Mouse (Mus musculus): ENCODE data around the gene Frmd5. TPM values are rescaled to one million over a fixed set of nuclear protein-coding genes. Genes with fewer than 3 reads are reported as not detected.
"Not testable (repeated sequence)": the region's sequence is repeated elsewhere in the genome, so short reads cannot be mapped to it uniquely, and the experiment has no call there.

Frmd5 gene
- polyA plus RNA-seq, 1 experiment from 2014 or later = 2.8 TPM

DNA sequence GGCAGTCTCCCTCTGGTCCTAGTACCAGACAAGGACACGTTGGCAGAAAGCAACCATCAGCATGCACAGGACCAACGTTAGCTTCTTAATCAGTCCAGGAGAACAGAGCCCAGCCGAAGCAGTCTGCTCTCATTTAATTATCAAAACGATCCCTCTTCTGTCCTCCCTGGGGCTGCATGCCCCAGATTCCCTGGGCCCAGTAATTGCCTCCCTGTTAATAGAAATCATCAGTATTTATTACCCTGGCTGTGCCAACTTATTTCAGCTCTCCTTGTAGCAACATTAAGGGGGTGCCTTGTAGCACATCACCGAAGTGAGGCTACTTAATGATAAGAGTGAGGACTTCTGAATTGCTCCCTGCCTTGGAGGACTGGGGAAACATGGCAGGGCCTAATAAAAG lies 241.0 kb downstream of the Frmd5 start:
- ATAC-seq (ENCODE audit: insufficient read depth) = no peak
- WGBS = 63% methylated on average over 5 of the region's 5 CpGs

DNA sequence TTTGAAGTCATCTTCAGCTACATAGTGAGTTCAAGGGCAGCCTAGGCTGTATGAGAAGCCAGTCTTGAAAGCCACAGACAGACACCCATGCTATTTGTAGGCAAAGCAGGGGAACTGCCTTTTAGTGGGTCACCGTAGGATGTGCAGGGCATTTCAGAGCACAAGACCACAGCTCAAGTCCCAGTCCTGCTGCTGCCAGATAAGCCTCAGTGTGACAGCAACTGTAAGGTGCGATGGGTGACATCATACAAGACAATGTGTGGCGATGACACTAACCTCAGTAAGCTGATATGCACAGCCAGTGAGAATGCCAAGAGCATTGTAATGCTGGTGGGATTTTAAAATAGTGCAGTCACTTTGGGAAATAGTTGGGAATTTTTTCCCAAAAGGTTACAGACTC lies 243.8 kb downstream of the Frmd5 start:
- Histone ChIP-seq H3K9ac (no peak overlapping the region), H3K27me3 (ENCODE audit: insufficient read depth, low read length) (no peaks in the 10 kb centered on the region), H3K4me1 (ENCODE audit: insufficient read depth) (no peaks in the 10 kb centered on the region), H3K9me3 (ENCODE audit: low read depth, low read length) (no peaks in the 10 kb centered on the region), H3K27ac (ENCODE audit: low read depth) (no peak overlapping the region), H3K4me3 (ENCODE audit: low read depth, low read length) (no peak overlapping the region), H3K36me3 (ENCODE audit: insufficient read depth) (no peaks in the 10 kb centered on the region), H3K4me2 (no peak overlapping the region)
- DNase-seq (no peak), ATAC-seq (ENCODE audit: insufficient read depth) (no peak)
- TF ChIP-seq CTCF (IDR thresholded peaks at IDR 0.05; ENCODE audit: low read depth) = no peak
- 85% methylated on average over 3 of the region's 3 CpGs for WGBS

More for the DNA sequence above, 241.0 kb downstream of the Frmd5 start:
- H3K36me3 ChIP-seq (ENCODE audit: insufficient read depth) = no peaks in the 10 kb centered on the region
- H3K27ac ChIP-seq (ENCODE audit: low read depth) = no peak overlapping the region
- no peaks in the 10 kb centered on the region for H3K27me3 ChIP-seq (ENCODE audit: insufficient read depth, low read length)
- no peaks in the 10 kb centered on the region for H3K9me3 ChIP-seq (ENCODE audit: low read depth, low read length)
- H3K4me3 ChIP-seq (ENCODE audit: low read depth, low read length) = no peak overlapping the region
- H3K4me1 ChIP-seq (ENCODE audit: insufficient read depth) = no peaks in the 10 kb centered on the region
- no peak overlapping the region for H3K4me2 ChIP-seq
- DNase-seq = no peak
- no peak overlapping the region for H3K9ac ChIP-seq
- TF ChIP-seq CTCF (IDR thresholded peaks at IDR 0.05; ENCODE audit: low read depth) = no peak

DNA sequence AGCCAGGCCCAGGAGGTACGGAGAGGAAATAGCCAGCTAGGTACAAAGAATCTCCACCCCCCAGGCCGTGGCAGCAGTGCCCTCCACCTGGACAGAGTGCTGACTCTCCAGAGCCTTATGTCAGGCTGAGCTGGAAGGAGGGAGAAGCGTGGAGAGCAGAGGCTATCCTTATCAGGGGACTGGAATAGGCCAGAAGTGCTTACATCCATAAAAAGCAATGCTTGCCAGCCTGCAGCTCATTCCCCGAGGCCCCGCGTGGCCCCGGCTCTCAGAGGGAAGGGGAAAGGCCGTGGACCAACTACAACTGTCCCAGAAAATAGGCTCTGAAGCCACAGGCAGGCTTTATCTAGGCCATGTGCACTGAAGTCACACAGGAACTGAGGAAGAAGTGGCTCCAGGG lies 255.6 kb downstream of the Frmd5 start:
- no peak for TF ChIP-seq CTCF (IDR thresholded peaks at IDR 0.05; ENCODE audit: low read depth)
- H3K9ac ChIP-seq = no peak overlapping the region
- peaks cover 11% of the 10 kb centered on the region; the same call in 1 of the 2 replicates for H3K36me3 ChIP-seq (ENCODE audit: insufficient read depth)
- 67% methylated on average over 8 of the region's 8 CpGs for WGBS
- DNase-seq (no peak), ATAC-seq (ENCODE audit: insufficient read depth) (no peak)
- no peaks in the 10 kb centered on the region for H3K9me3 ChIP-seq (ENCODE audit: low read depth, low read length)
- no peak overlapping the region for H3K27ac ChIP-seq (ENCODE audit: low read depth)
- H3K27me3 ChIP-seq (ENCODE audit: insufficient read depth, low read length) = no peaks in the 10 kb centered on the region
- H3K4me2 ChIP-seq = no peak overlapping the region
- no peak overlapping the region for H3K4me3 ChIP-seq (ENCODE audit: low read depth, low read length)
- no peaks in the 10 kb centered on the region for H3K4me1 ChIP-seq (ENCODE audit: insufficient read depth)

DNA sequence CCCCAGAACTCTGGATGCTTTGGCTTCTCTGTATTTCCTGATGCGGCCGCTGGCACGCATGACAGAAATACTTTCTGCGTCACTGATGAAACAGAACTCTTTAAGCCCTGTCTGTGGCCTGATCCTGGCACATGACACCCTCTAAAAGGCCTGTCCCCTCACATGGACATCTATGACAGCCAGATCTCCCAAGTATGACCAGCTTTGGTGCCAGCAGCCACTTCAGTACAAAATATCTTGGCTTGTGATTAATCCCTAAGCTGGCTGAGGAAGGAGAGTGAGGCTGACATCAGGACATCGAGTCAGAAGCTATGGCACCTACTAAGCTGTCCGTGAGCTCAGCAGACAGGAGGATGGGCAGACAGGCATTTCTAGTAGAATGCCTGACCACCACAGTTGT lies 257.3 kb downstream of the Frmd5 start:
- DNase-seq = no peak
- Histone ChIP-seq H3K4me2 (no peak overlapping the region), H3K4me1 (ENCODE audit: insufficient read depth) (no peaks in the 10 kb centered on the region), H3K36me3 (ENCODE audit: insufficient read depth) (peaks cover 15% of the 10 kb centered on the region), H3K27ac (ENCODE audit: low read depth) (no peak overlapping the region), H3K9ac (no peak overlapping the region), H3K27me3 (ENCODE audit: insufficient read depth, low read length) (no peaks in the 10 kb centered on the region), H3K4me3 (ENCODE audit: low read depth, low read length) (no peak overlapping the region), H3K9me3 (ENCODE audit: low read depth, low read length) (no peaks in the 10 kb centered on the region)
- no peak for TF ChIP-seq CTCF (IDR thresholded peaks at IDR 0.05; ENCODE audit: low read depth)
- no peak for ATAC-seq (ENCODE audit: insufficient read depth)
- WGBS = 90% methylated on average over 6 of the region's 6 CpGs

DNA sequence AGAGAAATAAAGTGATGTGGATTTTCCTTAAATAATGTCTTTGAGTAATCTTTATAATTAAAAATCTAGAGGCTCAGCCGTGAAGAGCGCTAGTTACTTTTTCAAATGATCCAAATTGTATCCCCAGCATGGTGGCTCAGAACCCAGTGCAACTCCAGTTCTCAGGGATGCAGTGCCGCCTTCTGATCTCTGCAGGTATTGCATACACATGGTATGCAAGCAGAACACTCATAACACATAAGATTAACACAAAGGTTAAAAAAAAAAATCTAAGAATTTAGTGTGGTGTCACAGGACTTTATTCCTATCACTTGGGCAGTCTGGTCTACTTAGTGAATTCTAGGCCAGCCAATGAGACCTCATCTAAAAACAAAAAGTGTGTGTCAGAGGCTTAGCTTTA lies 262.1 kb downstream of the Frmd5 start:
- H3K9ac ChIP-seq = no peak overlapping the region
- H3K27ac ChIP-seq (ENCODE audit: low read depth) = no peak overlapping the region
- WGBS = 88% methylated on average over 3 of the region's 3 CpGs
- TF ChIP-seq CTCF (IDR thresholded peaks at IDR 0.05; ENCODE audit: low read depth) = peak; percentile 28; the same call in 1 of the 2 replicates
- DNase-seq (peak; percentile 7), ATAC-seq (ENCODE audit: insufficient read depth) (no peak)
- H3K36me3 ChIP-seq (ENCODE audit: insufficient read depth) = peaks cover 51% of the 10 kb centered on the region
- no peaks in the 10 kb centered on the region for H3K27me3 ChIP-seq (ENCODE audit: insufficient read depth, low read length)
- no peak overlapping the region for H3K4me2 ChIP-seq
- H3K4me3 ChIP-seq (ENCODE audit: low read depth, low read length) = no peak overlapping the region
- no peaks in the 10 kb centered on the region for H3K4me1 ChIP-seq (ENCODE audit: insufficient read depth)
- no peaks in the 10 kb centered on the region for H3K9me3 ChIP-seq (ENCODE audit: low read depth, low read length)

DNA sequence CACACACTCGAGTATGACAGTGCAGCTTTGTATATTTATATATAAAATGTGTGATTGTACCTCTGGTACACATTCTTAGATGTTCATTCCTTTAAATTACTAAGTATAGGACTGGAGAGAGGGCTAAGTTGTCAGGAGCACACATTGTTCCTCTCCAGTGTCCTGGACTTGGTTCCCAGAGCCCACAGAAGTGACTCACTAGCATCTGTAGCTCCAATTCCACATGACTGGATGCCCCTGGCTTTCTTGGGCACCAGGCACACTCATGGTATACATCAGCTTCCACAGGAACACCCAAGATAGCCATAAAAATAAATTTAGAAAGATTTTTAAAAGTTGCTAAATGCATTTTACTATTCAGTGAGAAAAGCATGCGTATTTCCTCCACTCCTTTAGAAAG lies 281.8 kb downstream of the Frmd5 start:
- ATAC-seq (ENCODE audit: insufficient read depth) = no peak
- H3K36me3 ChIP-seq (ENCODE audit: insufficient read depth) = peaks cover 47% of the 10 kb centered on the region
- WGBS = 87% methylated on average over 2 of the region's 2 CpGs

DNA sequence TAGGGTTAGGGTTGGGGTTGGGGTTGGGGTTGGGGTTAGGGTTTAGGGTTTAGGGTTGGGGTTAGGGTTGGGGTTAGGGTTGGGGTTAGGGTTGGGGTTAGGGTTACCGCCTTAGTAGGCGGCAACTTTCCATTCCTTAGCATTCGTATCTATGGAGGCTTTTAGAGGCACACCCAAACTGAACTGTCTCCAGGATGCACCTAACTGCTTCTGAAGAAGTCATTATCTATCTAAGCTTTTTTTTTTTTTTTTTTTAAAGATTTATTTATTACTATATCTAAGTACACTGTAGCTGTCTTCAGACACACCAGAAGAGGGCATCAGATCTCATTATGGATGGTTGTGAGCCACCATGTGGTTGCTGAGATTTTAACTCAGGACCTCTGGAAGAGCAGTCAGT lies 284.1 kb downstream of the Frmd5 start:
- not testable (repeated sequence) for H3K4me3 ChIP-seq (ENCODE audit: low read depth, low read length); DNase-seq; ATAC-seq (ENCODE audit: insufficient read depth); H3K4me1 ChIP-seq (ENCODE audit: insufficient read depth); H3K4me2 ChIP-seq; H3K27me3 ChIP-seq (ENCODE audit: insufficient read depth, low read length); H3K9ac ChIP-seq; H3K27ac ChIP-seq (ENCODE audit: low read depth); H3K9me3 ChIP-seq (ENCODE audit: low read depth, low read length)
- peaks cover 50% of the 10 kb centered on the region for H3K36me3 ChIP-seq (ENCODE audit: insufficient read depth)
- WGBS = 97% methylated on average over 3 of the region's 3 CpGs

More for the DNA sequence above, 281.8 kb downstream of the Frmd5 start:
- no peak overlapping the region for H3K27ac ChIP-seq (ENCODE audit: low read depth)
- H3K27me3 ChIP-seq (ENCODE audit: insufficient read depth, low read length) = no peaks in the 10 kb centered on the region
- no peak overlapping the region for H3K4me2 ChIP-seq
- no peak overlapping the region for H3K9ac ChIP-seq
- TF ChIP-seq CTCF (IDR thresholded peaks at IDR 0.05; ENCODE audit: low read depth) = no peak
- no peaks in the 10 kb centered on the region for H3K4me1 ChIP-seq (ENCODE audit: insufficient read depth)
- H3K4me3 ChIP-seq (ENCODE audit: low read depth, low read length) = no peak overlapping the region
- no peaks in the 10 kb centered on the region for H3K9me3 ChIP-seq (ENCODE audit: low read depth, low read length)
- no peak for DNase-seq

DNA sequence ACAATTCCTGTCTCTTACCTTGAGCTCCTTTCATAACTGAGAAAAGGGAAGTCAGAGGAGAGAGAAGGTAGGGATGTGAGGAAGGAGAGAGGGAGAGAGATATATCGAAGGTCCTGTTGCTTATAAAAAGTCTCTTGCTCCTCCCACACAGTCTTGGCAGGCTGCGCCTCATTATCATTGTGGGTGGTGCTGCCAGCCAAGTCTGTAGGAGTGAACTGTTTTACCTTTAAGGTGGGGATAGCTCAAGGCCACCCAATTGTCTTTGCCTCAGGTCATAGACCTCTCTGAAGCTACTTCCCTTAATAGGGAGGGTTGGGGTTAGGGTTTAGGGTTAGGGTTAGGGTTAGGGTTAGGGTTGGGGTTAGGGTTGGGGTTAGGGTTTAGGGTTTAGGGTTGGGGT lies 284.9 kb downstream of the Frmd5 start:
- no peak overlapping the region for H3K9ac ChIP-seq
- DNase-seq (no peak), ATAC-seq (ENCODE audit: insufficient read depth) (no peak)
- H3K36me3 ChIP-seq (ENCODE audit: insufficient read depth) = peaks cover 53% of the 10 kb centered on the region
- WGBS = 86% methylated on average over 2 of the region's 2 CpGs
- no peak overlapping the region for H3K4me3 ChIP-seq (ENCODE audit: low read depth, low read length)
- TF ChIP-seq CTCF (IDR thresholded peaks at IDR 0.05; ENCODE audit: low read depth) = no peak
- no peaks in the 10 kb centered on the region for H3K9me3 ChIP-seq (ENCODE audit: low read depth, low read length)
- H3K4me2 ChIP-seq = no peak overlapping the region
- H3K27ac ChIP-seq (ENCODE audit: low read depth) = no peak overlapping the region
- no peaks in the 10 kb centered on the region for H3K4me1 ChIP-seq (ENCODE audit: insufficient read depth)
- H3K27me3 ChIP-seq (ENCODE audit: insufficient read depth, low read length) = no peaks in the 10 kb centered on the region

DNA sequence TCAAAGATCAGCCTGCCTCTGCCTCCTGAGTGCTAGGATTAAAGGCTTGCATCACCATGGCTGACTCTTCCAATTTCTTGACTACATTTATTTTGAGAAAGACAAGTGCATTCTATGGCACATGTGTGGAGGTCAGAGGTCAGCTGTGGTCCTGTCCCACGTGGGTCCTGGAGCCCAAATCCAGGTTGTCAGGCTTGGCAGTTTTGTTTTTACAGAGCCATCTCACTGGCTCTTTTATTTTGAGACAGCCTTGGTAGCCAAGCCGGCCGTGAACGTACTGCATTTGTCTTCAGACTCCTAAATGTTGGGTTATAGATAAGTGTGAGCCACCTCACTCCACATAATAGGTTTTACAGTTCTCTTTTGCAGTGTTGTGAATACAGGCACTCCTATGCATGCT lies 288.2 kb downstream of the Frmd5 start:
- H3K4me1 ChIP-seq (ENCODE audit: insufficient read depth); H3K9me3 ChIP-seq (ENCODE audit: low read depth, low read length); ATAC-seq (ENCODE audit: insufficient read depth); H3K27me3 ChIP-seq (ENCODE audit: insufficient read depth, low read length); H3K4me3 ChIP-seq (ENCODE audit: low read depth, low read length); DNase-seq; H3K9ac ChIP-seq; H3K27ac ChIP-seq (ENCODE audit: low read depth); H3K4me2 ChIP-seq: not testable (repeated sequence)
- WGBS = 85% methylated on average over 4 of the region's 4 CpGs
- peaks cover 52% of the 10 kb centered on the region for H3K36me3 ChIP-seq (ENCODE audit: insufficient read depth)
